Mouse (Mus musculus) urinary bladder, postnatal 4 days (tissue): ENCODE data around the gene Crtc1.

Experiments
- DNase-seq, 2 experiments: peaks; one replicate each; pipeline ENCODE4 v3.0.0; 2021 to 2022; ENCODE audit warnings: low spot score in 2 of 2

Gene Crtc1

DNA sequence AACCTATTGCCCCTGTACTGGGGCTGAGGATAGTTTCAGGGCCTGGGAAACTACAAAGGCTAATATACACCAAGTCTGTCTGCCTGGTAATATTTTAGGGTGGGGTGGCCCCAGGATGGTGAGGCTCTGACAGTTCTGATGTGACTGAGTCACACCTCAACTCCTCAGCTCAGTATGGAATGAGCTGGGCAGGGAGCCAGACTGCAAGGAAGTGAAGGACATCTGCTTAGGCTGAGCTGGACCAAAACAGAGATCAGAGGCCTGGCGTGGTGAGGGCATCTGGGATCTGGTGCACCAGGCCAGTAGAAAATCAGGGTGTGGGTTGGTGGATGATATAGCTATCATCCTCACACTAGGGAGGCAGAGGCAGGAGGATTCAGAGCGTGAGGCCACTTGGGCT is 49.7 kb downstream of the Crtc1 start:
- DNase-seq = no peak

DNA sequence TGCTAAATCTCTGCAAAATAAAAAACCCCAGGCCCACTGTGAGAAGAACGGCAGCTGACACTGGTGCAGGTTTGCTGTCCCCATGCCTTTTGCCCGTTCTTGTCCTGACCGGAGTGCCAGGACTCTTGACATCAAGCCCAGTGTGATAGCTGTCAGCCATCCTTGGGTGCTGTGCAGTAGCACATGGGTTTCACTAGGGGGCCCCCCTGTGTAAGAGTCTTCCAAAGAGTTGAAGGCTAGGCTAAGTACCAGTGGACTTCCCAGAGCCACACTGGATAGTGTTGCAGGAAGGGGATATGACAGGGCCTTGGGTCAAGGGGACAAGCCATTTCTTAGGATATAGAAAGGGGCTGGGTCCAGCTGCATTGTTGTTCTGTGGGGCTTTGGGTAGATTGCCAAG is 56.1 kb downstream of the Crtc1 start:
- peak in 1 of 2 experiments; percentile 53 for DNase-seq

DNA sequence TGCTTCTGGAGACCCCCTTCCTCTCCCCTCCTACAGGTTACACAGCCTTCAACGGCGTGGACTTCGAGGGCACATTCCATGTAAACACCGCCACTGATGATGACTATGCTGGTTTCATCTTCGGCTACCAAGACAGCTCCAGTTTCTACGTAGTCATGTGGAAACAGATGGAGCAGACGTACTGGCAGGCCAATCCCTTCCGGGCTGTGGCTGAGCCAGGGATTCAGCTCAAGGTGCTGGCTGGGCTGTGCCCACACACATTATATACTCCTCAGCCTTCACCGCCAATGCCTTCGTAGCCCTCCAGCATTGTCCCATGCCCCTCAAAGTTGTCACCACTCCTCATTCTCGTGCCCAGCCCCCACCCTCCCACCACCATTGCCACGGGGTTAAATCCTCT is 59.3 kb downstream of the Crtc1 start:
- DNase-seq = no peak

- DNase-seq = no peak
Measured at GRCm38 (mm10) chr8:70377049-70377448, 62.3 kb downstream of the Crtc1 start.

DNA sequence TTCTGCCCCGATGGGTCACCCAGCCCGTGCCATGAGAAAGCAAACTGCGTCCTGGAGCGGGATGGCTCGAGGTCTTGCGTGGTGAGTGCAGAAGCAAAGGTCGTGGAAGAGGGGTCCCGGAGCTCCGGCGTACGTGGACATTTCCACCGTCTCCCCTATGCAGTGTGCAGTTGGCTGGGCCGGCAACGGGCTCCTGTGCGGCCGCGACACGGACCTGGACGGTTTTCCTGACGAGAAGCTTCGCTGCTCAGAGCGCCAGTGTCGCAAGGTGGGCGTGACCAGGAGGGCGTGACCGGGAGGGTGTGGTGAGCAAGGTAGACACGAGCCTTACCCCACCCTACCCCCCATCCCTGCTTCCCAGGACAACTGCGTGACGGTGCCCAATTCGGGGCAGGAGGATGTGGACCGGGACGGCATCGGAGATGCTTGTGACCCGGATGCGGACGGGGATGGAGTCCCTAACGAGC is 63.1 kb downstream of the Crtc1 start:
- DNase-seq = no peak

DNA sequence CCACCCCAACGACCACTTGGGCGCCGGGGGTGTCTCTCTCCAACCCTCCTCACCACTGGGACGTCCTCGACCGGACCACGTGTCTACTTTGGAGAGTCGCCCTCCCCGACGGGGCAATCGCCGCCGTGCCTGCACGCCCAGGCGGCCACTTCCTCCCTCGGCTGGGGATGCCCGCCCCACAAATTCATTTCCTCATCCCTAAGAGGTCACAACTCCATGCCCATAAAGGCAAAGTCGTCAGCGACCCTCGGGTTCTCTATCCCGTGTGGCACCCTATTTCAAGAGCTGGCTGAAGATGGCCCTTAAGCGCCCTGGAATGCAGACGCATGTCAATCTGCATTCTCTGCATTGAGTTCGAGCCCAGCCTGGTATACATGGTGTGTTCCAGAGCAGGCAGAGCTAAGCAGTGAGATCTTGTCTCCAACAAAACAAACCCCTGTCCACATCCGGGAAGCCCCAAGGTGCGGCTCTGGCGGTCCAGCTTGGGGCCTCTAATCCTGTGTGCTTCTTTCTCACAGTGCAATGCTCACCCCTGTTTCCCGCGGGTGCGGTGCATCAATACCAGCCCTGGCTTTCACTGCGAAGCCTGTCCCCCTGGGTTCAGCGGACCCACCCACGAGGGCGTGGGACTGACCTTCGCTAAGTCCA is 64.0 kb downstream of the Crtc1 start:
- DNase-seq = peak in 1 of 2 experiments; percentile 21

DNA sequence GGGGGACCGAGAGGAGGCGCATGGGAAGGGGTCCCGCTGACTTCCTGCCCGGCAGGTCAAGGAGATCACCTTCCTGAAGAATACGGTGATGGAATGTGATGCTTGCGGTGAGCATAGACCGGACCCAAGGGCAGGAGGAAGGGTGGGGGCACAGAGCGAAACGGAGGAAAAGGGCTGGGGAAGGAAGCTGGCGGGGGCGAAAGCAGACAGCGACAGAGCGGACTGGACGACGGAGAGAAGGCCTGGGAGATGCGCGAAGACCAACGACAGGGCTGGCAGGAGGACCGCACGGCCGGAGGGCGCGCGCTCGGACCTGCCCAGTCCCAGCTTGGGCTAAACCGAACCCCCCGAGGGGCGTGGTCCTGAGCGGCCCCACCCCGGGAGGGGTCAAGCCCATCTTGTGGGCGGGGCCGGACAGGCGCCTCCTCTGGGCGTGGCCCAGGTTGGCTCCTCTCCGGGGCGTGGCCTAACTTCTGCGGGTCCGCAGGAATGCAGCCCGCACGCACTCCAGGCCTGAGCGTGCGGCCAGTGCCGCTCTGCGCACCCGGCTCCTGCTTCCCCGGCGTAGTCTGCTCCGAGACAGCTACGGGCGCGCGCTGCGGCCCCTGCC is 65.0 kb downstream of the Crtc1 start:
- peak; percentile 77 to 81 for DNase-seq

DNA sequence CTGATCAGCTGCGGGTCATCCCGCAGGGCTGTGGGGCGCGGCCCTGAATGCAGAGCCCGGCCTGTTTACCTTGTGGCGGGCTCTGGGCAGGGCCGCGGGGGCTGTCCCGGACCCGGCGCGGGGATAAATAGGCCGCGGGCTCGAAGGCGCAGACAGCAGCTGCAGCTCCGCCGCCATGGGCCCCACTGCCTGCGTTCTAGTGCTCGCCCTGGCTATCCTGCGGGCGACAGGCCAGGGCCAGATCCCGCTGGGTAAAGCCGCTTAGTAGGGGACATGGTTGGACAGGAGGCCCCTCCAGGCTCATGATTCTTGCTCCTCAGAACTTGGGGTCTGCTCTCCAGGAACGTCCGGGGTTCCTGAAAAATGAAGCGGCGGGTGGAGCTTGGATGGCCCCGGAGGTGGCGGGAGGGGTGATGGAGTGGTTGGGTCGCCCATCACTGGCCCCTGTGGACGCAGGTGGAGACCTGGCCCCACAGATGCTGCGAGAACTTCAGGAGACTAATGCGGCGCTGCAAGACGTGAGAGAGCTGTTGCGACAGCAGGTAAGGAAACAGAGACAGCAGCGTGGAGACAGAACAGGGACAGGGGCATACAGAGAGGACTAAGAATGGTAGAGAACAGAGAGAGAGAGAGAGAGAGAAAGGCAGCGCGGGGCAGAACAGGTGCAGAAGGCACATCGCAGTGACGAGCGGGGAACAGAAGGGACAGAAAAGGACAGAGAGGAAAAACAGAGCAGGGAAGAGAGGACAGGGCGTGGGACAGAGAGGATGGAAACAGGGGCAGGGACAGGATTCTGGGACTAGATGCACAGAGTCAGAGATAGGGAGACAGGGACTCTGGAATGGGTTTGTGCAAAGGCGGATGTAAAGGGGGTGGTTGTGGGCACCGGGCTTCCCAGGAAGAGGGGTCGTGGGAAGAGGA is 65.7 kb downstream of the Crtc1 start, which contains the start of gene Comp:
Gene Comp, plus strand, starts transcription at position 162 of the 921 bp plus-strand sequence.
- DNase-seq = no peak

GRCm38 (mm10) chr8:70371951-70372350 is 67.4 kb downstream of the Crtc1 start:
- no peak for DNase-seq

DNA sequence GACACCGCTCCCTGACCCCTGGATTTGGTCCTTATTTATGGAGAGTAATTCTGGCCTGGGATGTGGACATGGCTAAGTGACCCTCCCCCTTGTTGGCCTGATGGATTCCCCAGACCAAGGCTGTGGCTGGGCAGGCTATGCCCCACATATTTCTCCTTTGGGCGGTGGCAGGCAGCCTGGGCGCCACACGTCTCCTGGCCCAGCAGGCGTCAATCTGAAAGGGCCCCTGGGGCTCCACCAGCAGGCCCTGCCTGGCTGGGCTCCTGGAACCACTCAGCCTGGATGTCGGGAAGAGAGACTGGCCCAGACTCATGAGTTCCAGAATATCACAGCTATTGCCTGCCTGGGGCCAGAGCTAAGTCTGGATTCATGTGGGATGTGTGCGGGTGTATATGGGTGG is 68.9 kb downstream of the Crtc1 start:
- DNase-seq = no peak

DNA sequence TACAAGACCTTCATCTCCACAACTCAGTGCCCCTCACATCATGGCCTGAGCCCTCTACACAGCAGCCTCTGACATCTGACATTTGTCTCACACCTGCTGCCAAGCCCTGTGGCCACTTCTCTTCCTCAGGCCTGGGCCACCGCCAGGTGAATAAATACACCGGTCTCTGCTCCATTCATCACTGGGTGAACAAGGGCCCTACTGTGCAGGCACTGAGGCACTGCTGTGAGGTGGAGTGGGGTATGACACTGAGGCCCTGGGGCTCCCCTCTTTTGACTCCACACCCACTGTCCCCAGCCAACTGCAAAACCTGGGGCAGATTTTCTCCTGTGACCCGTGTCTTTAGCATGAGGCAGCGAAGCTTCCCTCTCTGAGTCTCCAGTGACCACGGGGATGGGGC is 72.8 kb downstream of the Crtc1 start:
- no peak for DNase-seq

- no peak for DNase-seq
Measured at GRCm38 (mm10) chr8:70364066-70364465, 75.3 kb downstream of the Crtc1 start.

- no peak for DNase-seq
Measured at GRCm38 (mm10) chr8:70361484-70362032, 77.8 kb downstream of the Crtc1 start.

GRCm38 (mm10) chr8:70360769-70361168 is 78.6 kb downstream of the Crtc1 start:
- DNase-seq = peak in 1 of 2 experiments; percentile 23

- no peak for DNase-seq
Measured at GRCm38 (mm10) chr8:70359411-70359810, 80.0 kb downstream of the Crtc1 start.

GRCm38 (mm10) chr8:70356111-70356510 is 83.3 kb downstream of the Crtc1 start:
- DNase-seq = no peak

DNA sequence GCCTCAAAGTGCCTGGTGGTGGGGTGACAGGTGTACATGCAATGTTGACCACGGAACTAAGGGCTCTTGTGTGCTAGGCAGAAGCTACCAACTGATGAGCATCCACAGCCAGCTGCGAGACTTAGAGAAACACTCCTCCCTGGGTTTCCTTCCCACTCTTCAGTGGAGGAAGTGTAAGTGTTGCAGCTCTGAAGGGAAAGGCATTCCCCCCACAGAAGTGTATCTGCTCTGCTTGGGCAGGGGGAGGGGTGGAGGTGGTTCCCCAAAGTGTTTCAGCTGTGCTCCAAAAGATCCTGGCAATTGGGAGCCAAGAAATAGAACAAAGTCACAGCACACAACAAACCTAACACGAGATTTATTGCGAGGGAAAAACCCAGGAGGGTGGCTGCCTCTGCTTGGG is 85.4 kb downstream of the Crtc1 start:
- DNase-seq = no peak

GRCm38 (mm10) chr8:70353194-70353817 is 86.1 kb downstream of the Crtc1 start, which contains the start of gene Upf1:
Upf1 (minus strand) TSS chr8:70353278.
- DNase-seq = peak; percentile 99

GRCm38 (mm10) chr8:70352657-70353151 is 86.7 kb downstream of the Crtc1 start:
- DNase-seq = no peak

- no peak for DNase-seq
Measured at GRCm38 (mm10) chr8:70352000-70352384, 87.4 kb downstream of the Crtc1 start.
